Mouse (Mus musculus) embryonic facial prominence, embryonic 12.5 days (tissue): ENCODE measurements around the gene Cyp4f39. TPM values are rescaled to one million over a fixed set of nuclear protein-coding genes. Genes with fewer than 3 reads are reported as not detected.

Experiments used
- ATAC-seq: fragments of 200-750 bp; cut with Nextera tagmentation; 2 replicates; pipeline ENCODE4 v1.8.0; 2017; ENCODE audit not compliant: insufficient number of reproducible peaks, insufficient read depth, low FRiP score, low TSS enrichment
- H3K27ac ChIP-seq: fragments of 300-500 bp; sonication (generic); 2 replicates; pipeline ENCODE4 v1.5.1; 2016; ENCODE audit warnings: mild to moderate bottlenecking
- H3K27me3 ChIP-seq: fragments of 300-500 bp; sonication (generic); 2 replicates; pipeline ENCODE4 v1.6.1; 2016; ENCODE audit warnings: mild to moderate bottlenecking, moderate library complexity
- H3K36me3 ChIP-seq: fragments of 300-500 bp; sonication (generic); 2 replicates; pipeline ENCODE4 v1.6.1; 2016; ENCODE audit warnings: mild to moderate bottlenecking
- H3K4me1 ChIP-seq: fragments of 300-500 bp; sonication (generic); 2 replicates; pipeline ENCODE4 v1.6.1; 2016
- H3K4me2 ChIP-seq: fragments of 300-500 bp; sonication (generic); replicated peaks from 2 replicates; pipeline ENCODE4 v1.6.1; 2016; ENCODE audit warnings: mild to moderate bottlenecking, moderate library complexity
- H3K4me3 ChIP-seq: fragments of 300-500 bp; sonication (generic); 2 replicates; pipeline ENCODE4 v1.5.1; 2016; ENCODE audit warnings: mild to moderate bottlenecking
- H3K9ac ChIP-seq: fragments of 300-500 bp; sonication (generic); 2 replicates; pipeline ENCODE4 v1.6.1; 2016; ENCODE audit warnings: mild to moderate bottlenecking, moderate library complexity
- H3K9me3 ChIP-seq: fragments of 300-500 bp; sonication (generic); 2 replicates; pipeline ENCODE4 v1.6.1; 2016; ENCODE audit warnings: mild to moderate bottlenecking, moderate library complexity
- WGBS: fragments of 180-500 bp; shearing (Covaris S2); methylation state at CpG from one replicate; pipeline ENCODE4 v1.1.7; 2016; 5-methylcytosine and 5-hydroxymethylcytosine counted together
- polyA plus RNA-seq: library from polyadenylated mRNA; unstranded; fragments of >200 nt; fragmentation: Nextera tagmentation; extraction: Ambion mirVana; gene quantifications from 2 replicates; pipeline ENCODE4 v1.2.1, GENCODE M21; 2016

Gene Cyp4f39
- polyA plus RNA-seq, 1 experiment from 2014 or later, result 0.70 TPM

DNA sequence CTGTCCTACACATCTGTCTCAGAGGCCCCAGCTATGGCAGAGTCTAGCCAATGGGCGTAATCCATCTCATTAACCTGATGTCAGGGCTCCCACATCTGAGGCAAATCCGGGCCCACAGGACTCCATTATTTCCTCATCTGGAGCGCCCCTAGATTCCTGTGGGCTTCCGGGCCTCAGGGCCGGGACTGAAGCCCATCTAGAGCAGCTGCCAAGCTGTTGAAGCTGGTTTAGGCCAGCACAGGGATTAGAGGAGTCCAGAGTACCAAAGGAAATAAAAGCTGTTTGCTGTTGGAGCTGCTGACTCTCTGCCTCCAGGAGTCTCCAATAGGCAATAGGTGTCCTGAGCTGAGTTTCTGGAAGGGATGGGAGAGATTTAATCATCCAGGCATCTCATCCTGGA lies 17.4 kb upstream of the Cyp4f39 start:
- H3K4me1 ChIP-seq, result no peaks in the 10 kb centered on the region
- H3K4me2 ChIP-seq, result no peak overlapping the region
- H3K9me3 ChIP-seq, result no peaks in the 10 kb centered on the region
- H3K27me3 ChIP-seq, result no peaks in the 10 kb centered on the region
- no peak for ATAC-seq
- H3K36me3 ChIP-seq, result no peaks in the 10 kb centered on the region
- 71% methylated on average over 5 of the region's 5 CpGs for WGBS
- H3K4me3 ChIP-seq, result no peak overlapping the region
- H3K9ac ChIP-seq, result no peak overlapping the region
- H3K27ac ChIP-seq, result no peak overlapping the region

DNA sequence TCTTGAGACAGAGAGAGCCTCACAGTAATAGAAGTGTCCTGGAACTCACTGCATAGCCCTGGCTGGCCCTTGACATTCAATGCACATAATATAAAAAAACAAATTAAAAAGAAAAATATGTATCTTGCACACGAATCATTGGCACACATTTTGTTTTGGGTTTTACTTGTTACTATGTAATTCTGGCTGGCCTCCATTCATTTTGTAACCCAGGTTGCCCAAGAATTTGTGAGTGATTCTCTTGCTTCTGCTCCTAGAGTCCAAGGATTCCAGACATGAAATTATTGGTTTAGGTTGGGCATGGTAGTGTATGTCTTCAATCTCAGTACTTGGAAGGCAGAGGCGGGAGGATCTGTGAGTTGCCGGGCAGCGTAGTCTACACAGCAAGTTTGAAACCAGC lies 15.4 kb upstream of the Cyp4f39 start:
- H3K27me3 ChIP-seq, result no peaks in the 10 kb centered on the region
- H3K9ac ChIP-seq, result no peak overlapping the region
- H3K36me3 ChIP-seq, result no peaks in the 10 kb centered on the region
- H3K4me1 ChIP-seq, result no peaks in the 10 kb centered on the region
- no peak overlapping the region for H3K4me3 ChIP-seq
- H3K9me3 ChIP-seq, result no peaks in the 10 kb centered on the region
- H3K4me2 ChIP-seq, result no peak overlapping the region
- 93% methylated on average over 4 of the region's 4 CpGs for WGBS
- H3K27ac ChIP-seq, result no peak overlapping the region
- ATAC-seq, result no peak

DNA sequence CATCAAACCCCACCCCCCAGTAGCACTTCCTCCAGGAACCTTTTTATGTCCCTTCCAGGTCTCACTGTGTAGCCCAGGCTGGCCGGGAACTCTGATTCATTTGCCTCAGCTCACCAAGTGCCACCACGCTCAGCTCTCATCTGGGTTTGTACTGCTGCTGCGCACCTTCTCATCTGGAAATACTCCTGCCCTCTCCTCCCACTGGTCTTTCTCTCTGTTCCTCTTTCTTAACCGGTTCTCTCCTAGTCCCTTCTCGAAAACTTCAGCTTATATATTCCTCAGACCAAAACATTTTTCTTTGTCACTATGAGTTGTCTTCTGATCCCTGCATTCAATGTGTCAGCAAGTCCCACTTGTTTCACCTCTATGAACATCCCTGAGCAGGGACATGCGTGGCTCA lies 9.3 kb upstream of the Cyp4f39 start:
- Histone ChIP-seq H3K4me2 (no peak overlapping the region), H3K9me3 (peaks cover 3% of the 10 kb centered on the region; the same call in 1 of the 2 replicates), H3K4me3 (no peak overlapping the region), H3K27ac (no peak overlapping the region), H3K27me3 (no peaks in the 10 kb centered on the region), H3K9ac (no peak overlapping the region), H3K4me1 (no peaks in the 10 kb centered on the region), H3K36me3 (no peaks in the 10 kb centered on the region)
- ATAC-seq, result no peak
- 76% methylated on average over 6 of the region's 6 CpGs for WGBS

DNA sequence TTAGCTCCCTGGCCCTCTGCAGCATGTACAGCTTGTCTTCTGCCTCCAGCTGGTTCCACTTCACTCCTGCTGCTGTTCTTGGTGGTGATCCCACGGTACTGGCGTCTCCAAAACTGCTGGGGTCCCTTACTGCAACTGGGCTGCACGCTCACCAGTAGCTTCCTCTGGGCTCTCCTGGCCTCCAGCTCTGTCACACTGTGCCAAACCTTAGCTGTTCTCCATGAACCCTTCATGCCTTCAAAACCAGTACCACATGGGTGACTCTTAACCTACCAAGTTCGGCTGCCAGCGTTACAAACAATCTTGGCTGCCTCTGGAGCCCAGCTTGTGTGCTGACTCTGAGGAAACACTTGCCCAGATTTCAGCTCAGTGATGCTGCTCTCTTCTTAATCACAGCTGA lies 7.5 kb upstream of the Cyp4f39 start:
- 66% methylated on average over 5 of the region's 5 CpGs for WGBS
- H3K4me3 ChIP-seq, result no peak overlapping the region
- ATAC-seq, result no peak
- no peak overlapping the region for H3K4me2 ChIP-seq
- no peaks in the 10 kb centered on the region for H3K4me1 ChIP-seq
- H3K27ac ChIP-seq, result no peak overlapping the region
- H3K27me3 ChIP-seq, result no peaks in the 10 kb centered on the region
- peaks cover 3% of the 10 kb centered on the region; the same call in 1 of the 2 replicates for H3K9me3 ChIP-seq
- H3K36me3 ChIP-seq, result no peaks in the 10 kb centered on the region
- H3K9ac ChIP-seq, result no peak overlapping the region

DNA sequence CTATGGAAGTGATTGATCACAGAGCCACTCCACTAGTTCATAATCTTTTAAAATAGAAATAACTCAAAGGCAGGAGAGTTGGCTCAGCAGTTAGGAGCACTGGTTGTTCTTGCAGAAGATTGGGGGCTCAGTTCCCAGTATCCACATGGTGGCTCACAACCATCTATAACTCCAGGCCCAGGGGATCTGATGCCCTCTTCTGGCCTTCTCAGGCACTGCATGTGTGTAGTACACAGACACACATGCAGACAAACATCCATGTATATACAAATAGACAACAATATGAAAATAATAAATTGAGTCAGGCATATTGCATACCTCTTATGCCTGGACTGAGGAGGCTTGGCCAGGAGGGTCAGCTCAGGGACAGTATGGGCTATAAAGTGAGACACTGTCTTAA lies 5.3 kb upstream of the Cyp4f39 start:
- peaks cover 3% of the 10 kb centered on the region; the same call in 1 of the 2 replicates for H3K9me3 ChIP-seq
- H3K4me2 ChIP-seq, result no peak overlapping the region
- no peak overlapping the region for H3K9ac ChIP-seq
- H3K36me3 ChIP-seq, result no peaks in the 10 kb centered on the region
- 0 out of 2 replicates have a peak, but pooled peaks cover 3% of the 10 kb centered on the region for H3K27me3 ChIP-seq
- no peak for ATAC-seq
- H3K4me1 ChIP-seq, result peaks cover 2% of the 10 kb centered on the region; the same call in 1 of the 2 replicates
- no peak overlapping the region for H3K4me3 ChIP-seq
- no peak overlapping the region for H3K27ac ChIP-seq

DNA sequence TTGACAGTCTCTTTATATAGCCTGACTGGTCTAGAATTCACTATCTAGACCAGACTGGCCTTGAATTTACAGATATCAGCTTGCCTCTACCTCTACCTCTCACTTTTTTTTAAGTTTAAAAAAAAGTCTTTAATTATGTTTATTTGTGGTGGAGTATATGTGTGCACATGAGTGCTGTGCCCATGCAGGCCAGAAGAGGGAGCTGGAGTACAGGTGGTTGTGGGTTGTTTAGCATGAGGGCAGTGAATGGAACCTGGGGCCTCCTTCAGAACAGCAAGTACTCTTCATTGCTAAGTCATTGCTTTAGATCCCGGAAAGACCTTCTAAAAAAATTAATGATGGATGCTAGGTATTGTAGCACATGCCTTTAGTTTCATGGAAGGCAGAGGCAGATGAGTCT lies 3.5 kb upstream of the Cyp4f39 start:
- Histone ChIP-seq H3K9ac (no peak overlapping the region), H3K27me3 (peaks cover 17% of the 10 kb centered on the region; the same call in 1 of the 2 replicates), H3K4me3 (no peak overlapping the region), H3K36me3 (no peaks in the 10 kb centered on the region), H3K27ac (no peak overlapping the region), H3K4me1 (peaks cover 8% of the 10 kb centered on the region; the same call in 1 of the 2 replicates), H3K9me3 (peaks cover 3% of the 10 kb centered on the region; the same call in 1 of the 2 replicates), H3K4me2 (no peak overlapping the region)
- no peak for ATAC-seq
- WGBS, result 94% methylated on average over 1 of the region's 1 CpGs

DNA sequence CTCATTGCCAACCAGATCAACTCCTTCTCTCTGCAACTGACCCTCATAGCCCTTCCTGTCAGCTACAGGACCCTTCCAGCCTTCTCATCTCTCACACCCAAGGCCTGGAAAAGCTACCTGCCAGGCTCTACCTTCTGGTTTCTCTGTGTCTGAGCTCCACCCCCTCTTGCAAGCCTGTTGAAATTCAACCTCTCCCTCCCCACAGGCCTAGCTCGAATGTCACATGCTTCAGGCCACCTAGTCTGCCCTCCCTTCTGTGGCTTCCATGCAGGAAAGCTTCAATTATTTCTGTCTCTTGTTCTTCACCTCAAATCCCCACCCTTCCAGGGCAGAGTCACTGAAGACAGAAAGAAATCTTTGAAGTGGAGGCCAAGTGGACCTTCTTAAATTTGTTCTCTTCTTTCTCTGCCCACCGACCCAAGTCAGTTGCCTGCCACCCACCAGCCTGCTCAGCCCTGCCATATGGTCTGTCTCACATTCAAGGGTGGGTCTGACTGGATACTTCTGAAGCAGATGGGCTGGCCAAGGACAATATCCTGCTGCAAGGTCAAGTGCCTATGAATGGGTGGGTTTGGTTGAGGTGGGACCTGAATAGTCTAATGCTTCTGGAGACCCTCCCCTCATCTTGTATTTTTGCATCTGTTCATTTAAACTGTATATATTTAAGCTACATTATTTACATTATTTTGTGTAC lies 1.5 kb upstream of the Cyp4f39 start:
- H3K9ac ChIP-seq, result no peak overlapping the region
- peaks cover 3% of the 10 kb centered on the region; the same call in 1 of the 2 replicates for H3K9me3 ChIP-seq
- H3K36me3 ChIP-seq, result no peaks in the 10 kb centered on the region
- no peak overlapping the region for H3K4me2 ChIP-seq
- no peak overlapping the region for H3K4me3 ChIP-seq
- H3K4me1 ChIP-seq, result peaks cover 8% of the 10 kb centered on the region; the same call in 1 of the 2 replicates
- no peak for ATAC-seq
- WGBS, result 28% methylated on average over 2 of the region's 2 CpGs
- H3K27me3 ChIP-seq, result peaks cover 22% of the 10 kb centered on the region; the same call in 1 of the 2 replicates
- no peak overlapping the region for H3K27ac ChIP-seq

DNA sequence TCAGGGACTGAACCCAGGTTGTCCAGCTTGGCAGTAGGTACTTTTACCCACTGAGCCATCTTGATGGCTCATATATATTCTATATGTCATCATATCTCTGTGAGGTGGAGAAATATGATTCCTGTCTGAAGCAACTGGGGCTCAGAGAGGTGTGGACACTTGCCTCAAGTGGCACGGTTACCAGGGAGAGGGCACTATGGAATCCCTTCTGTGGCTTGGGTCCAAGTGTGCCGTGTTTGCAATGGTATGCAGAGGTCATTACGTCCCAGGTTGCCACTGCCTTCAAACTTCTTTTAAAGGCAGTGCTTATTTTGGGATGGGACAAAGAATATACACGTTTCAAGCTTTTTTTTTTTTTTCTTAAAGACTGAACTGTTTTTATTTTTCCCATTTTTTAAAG lies 1.7 kb downstream of the Cyp4f39 start:
- no peak overlapping the region for H3K4me2 ChIP-seq
- peaks cover 22% of the 10 kb centered on the region; the same call in 1 of the 2 replicates for H3K27me3 ChIP-seq
- WGBS, result 81% methylated on average over 4 of the region's 4 CpGs
- H3K9ac ChIP-seq, result no peak overlapping the region
- no peaks in the 10 kb centered on the region for H3K36me3 ChIP-seq
- peaks cover 8% of the 10 kb centered on the region; the same call in 1 of the 2 replicates for H3K4me1 ChIP-seq
- H3K27ac ChIP-seq, result no peak overlapping the region
- H3K4me3 ChIP-seq, result no peak overlapping the region
- ATAC-seq, result no peak
- H3K9me3 ChIP-seq, result no peaks in the 10 kb centered on the region

DNA sequence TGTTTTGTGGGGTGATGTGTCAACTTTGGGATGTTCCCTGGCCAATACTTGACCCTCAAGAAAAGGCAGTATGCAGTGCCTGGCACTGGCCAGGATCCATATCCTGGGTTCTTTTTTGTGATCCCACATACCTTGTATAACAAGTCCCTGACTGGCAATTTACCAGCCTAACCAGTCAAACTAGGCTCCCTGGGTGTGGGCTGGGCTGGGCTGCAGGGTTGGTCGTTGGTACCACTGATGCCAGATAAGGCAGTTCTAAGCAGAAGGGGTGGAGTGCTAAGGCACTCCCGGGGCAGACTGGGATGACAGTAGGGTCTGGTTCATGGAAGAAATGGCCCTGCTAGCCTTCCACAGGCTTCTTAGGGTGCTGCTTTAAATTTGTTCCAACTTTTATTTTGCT lies 2.5 kb downstream of the Cyp4f39 start:
- H3K4me1 ChIP-seq, result peaks cover 8% of the 10 kb centered on the region; the same call in 1 of the 2 replicates
- H3K4me3 ChIP-seq, result no peak overlapping the region
- peaks cover 22% of the 10 kb centered on the region; the same call in 1 of the 2 replicates for H3K27me3 ChIP-seq
- H3K27ac ChIP-seq, result no peak overlapping the region
- no peak overlapping the region for H3K4me2 ChIP-seq
- ATAC-seq, result no peak
- no peaks in the 10 kb centered on the region for H3K9me3 ChIP-seq
- H3K36me3 ChIP-seq, result no peaks in the 10 kb centered on the region
- 46% methylated on average over 2 of the region's 2 CpGs for WGBS
- no peak overlapping the region for H3K9ac ChIP-seq

DNA sequence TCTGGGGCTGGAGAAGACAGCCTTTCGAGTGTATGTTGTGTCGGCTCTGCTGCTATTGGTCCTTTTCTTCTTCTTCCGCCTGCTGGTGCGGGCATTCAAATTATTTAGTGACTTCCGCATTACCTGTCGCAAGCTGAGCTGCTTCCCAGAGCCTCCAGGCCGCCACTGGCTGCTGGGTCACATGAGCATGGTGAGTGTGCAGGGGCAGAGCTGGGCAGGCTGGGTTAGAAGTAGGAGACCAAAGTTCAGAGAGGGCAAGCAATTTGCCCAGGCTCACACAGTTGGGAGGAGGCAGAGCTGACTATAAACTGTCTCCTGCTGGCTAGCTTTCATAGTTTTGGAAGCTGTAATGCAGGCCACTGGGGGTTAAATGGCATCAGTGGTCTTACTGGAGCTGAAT lies 16.0 kb downstream of the Cyp4f39 start:
- no peak overlapping the region for H3K27ac ChIP-seq
- H3K4me1 ChIP-seq, result no peaks in the 10 kb centered on the region
- no peaks in the 10 kb centered on the region for H3K9me3 ChIP-seq
- ATAC-seq, result no peak
- WGBS, result 60% methylated on average over 7 of the region's 7 CpGs
- H3K36me3 ChIP-seq, result no peaks in the 10 kb centered on the region
- H3K4me2 ChIP-seq, result no peak overlapping the region
- H3K27me3 ChIP-seq, result no peaks in the 10 kb centered on the region
- no peak overlapping the region for H3K9ac ChIP-seq
- no peak overlapping the region for H3K4me3 ChIP-seq

DNA sequence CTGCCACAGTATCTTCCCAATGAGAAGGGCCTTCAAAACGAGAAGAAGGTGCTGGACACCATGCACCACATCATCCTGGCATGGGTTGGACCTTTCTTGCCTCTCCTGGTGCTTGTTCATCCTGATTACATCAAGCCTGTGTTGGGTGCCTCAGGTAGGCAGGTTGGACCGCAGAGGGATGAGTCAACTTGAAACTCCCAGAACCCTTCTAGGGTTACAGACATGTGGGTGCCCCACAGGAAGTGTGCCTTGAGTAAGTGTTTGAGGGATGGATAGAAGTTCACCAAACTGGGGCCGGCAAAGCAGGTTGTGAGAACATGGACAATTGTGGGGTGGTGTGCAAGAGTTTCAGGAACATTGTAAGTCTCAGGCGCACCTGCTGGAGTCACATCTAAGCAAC lies 18.3 kb downstream of the Cyp4f39 start:
- no peak for ATAC-seq
- Histone ChIP-seq H3K27me3 (no peaks in the 10 kb centered on the region), H3K4me1 (no peaks in the 10 kb centered on the region), H3K27ac (no peak overlapping the region), H3K36me3 (no peaks in the 10 kb centered on the region), H3K4me2 (no peak overlapping the region), H3K9me3 (no peaks in the 10 kb centered on the region), H3K4me3 (no peak overlapping the region), H3K9ac (no peak overlapping the region)
- WGBS, result 82% methylated on average over 4 of the region's 4 CpGs

DNA sequence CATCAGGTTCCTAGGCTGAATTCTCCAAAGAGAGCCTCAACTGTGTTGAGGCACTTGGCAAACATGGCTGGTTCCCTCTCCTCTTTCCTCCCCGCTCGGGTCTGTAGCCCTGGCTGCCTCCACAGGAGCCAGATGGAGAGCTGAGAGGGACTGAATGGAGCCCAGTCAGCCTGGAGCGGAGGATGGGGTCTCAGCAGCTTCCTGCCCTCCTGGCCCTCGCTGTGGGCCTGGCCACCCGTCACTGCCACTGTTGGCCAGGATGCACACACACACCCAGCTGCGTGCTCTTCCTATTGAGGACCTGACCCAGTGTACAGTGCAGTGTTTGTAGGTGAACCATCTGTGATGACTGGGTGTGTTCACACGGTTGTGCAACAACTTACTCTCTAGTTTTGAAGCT lies 19.7 kb downstream of the Cyp4f39 start:
- H3K27me3 ChIP-seq, result 0 out of 2 replicates have a peak, but pooled peaks cover 3% of the 10 kb centered on the region
- no peaks in the 10 kb centered on the region for H3K36me3 ChIP-seq
- no peaks in the 10 kb centered on the region for H3K4me1 ChIP-seq
- H3K4me3 ChIP-seq, result no peak overlapping the region
- 60% methylated on average over 7 of the region's 7 CpGs for WGBS
- no peak for ATAC-seq
- no peak overlapping the region for H3K4me2 ChIP-seq
- no peak overlapping the region for H3K27ac ChIP-seq
- H3K9me3 ChIP-seq, result no peaks in the 10 kb centered on the region
- no peak overlapping the region for H3K9ac ChIP-seq
